9 mouse cellular contexts compared by ENCODE assay signal in genomic region chr10:63582608-63583007, GRCm38 (mm10).
DNase-seq lines count a peak whose midpoint lies in the region; ATAC-seq and TF ChIP-seq lines count a peak whose summit lies in the region.
"Had no signal": no experiment of that assay in that cellular context is flagged by ENCODE, and none has a peak within 500 bp of the region (broad histone marks: within the 10 kb centered on the region; RNA-seq: fewer than 3 reads in every experiment).

No protein-coding gene starts in this region.

- 15% methylated on average over 14 of the region's 14 CpGs for WGBS in forebrain, embryonic 11.5 days
- 7% methylated on average over 14 of the region's 14 CpGs for WGBS in heart, embryonic 16.5 days
- WGBS in liver, embryonic 14.5 days (ENCODE audit: insufficient replicate concordance), result 8% methylated on average over 14 of the region's 14 CpGs
- 13% methylated on average over 14 of the region's 14 CpGs for WGBS in neural tube, embryonic 13.5 days

- no peak overlapping the region for H3K4me3 ChIP-seq in E14TG2a.4 (replicated peaks; ENCODE audit: low read length)
- H3K4me3 ChIP-seq in forebrain, embryonic 11.5 days (ENCODE audit: low read depth, low read length), result no peak overlapping the region
- no peak overlapping the region for H3K4me3 ChIP-seq in heart, embryonic 16.5 days (ENCODE audit: low read length)
- H3K4me3 ChIP-seq in liver, embryonic 14.5 days (ENCODE audit: insufficient read depth in 1 of 2, low read depth in 2 of 2, low read length in 2 of 2), result no peak overlapping the region
- no peak overlapping the region for H3K4me3 ChIP-seq in neural tube, embryonic 13.5 days
- H3K4me3 ChIP-seq: heart, embryonic 13.5 days had no signal

- H3K9ac ChIP-seq in forebrain, embryonic 11.5 days (ENCODE audit: low read length), result no peak overlapping the region
- no peak overlapping the region for H3K9ac ChIP-seq in heart, embryonic 16.5 days (ENCODE audit: low read length)
- no peak overlapping the region for H3K9ac ChIP-seq in liver, embryonic 14.5 days (replicated peaks)
- no peak overlapping the region for H3K9ac ChIP-seq in neural tube, embryonic 13.5 days
- H3K9ac ChIP-seq: heart, embryonic 13.5 days had no signal

- peak; percentile 67 for TF ChIP-seq CTCF in E14TG2a.4 (conservative IDR thresholded peaks at IDR 0.05; ENCODE audit: low read length)
- TF ChIP-seq CTCF in liver, embryonic 14.5 days (IDR thresholded peaks at IDR 0.05; ENCODE audit: low read depth), result peak; percentile 90

- no peak overlapping the region for H3K27ac ChIP-seq in forebrain, embryonic 11.5 days (ENCODE audit: low read depth, low read length)
- H3K27ac ChIP-seq in heart, embryonic 16.5 days (ENCODE audit: low read length), result no peak overlapping the region
- H3K27ac ChIP-seq in liver, embryonic 14.5 days, result no peak overlapping the region
- no peak overlapping the region for H3K27ac ChIP-seq in neural tube, embryonic 13.5 days (replicated peaks)
- H3K27ac ChIP-seq: heart, embryonic 13.5 days had no signal

- peaks cover 13% of the 10 kb centered on the region for H3K27me3 ChIP-seq in E14TG2a.4 (ENCODE audit: insufficient read depth, low read length)
- no peaks in the 10 kb centered on the region for H3K27me3 ChIP-seq in forebrain, embryonic 11.5 days (ENCODE audit: control insufficient read depth, insufficient read depth, low read length)
- H3K27me3 ChIP-seq in heart, embryonic 16.5 days (ENCODE audit: control insufficient read depth, insufficient read depth, low read length), result no peaks in the 10 kb centered on the region
- H3K27me3 ChIP-seq in liver, embryonic 14.5 days (ENCODE audit: control insufficient read depth, insufficient read depth, low read length), result no peaks in the 10 kb centered on the region
- H3K27me3 ChIP-seq in neural tube, embryonic 13.5 days, result no peaks in the 10 kb centered on the region
- H3K27me3 ChIP-seq: heart, embryonic 13.5 days had no signal

- peak; percentile 85 for ATAC-seq in forebrain, embryonic 11.5 days (replicated peaks; ENCODE audit: low FRiP score)
- ATAC-seq in heart, embryonic 16.5 days (replicated peaks; ENCODE audit: extremely low read depth, insufficient read depth, low FRiP score), result peak; percentile 77
- ATAC-seq in liver, embryonic 14.5 days (ENCODE audit: insufficient read depth), result no peak
- ATAC-seq in neural tube, embryonic 13.5 days (ENCODE audit: low read depth), result peak; percentile 65

- H3K9me3 ChIP-seq in E14TG2a.4 (ENCODE audit: low read length), result no peaks in the 10 kb centered on the region
- H3K9me3 ChIP-seq in forebrain, embryonic 11.5 days (ENCODE audit: control insufficient read depth, low read length), result no peaks in the 10 kb centered on the region
- no peaks in the 10 kb centered on the region for H3K9me3 ChIP-seq in heart, embryonic 16.5 days (replicated peaks; ENCODE audit: control insufficient read depth, low read length)
- no peaks in the 10 kb centered on the region for H3K9me3 ChIP-seq in liver, embryonic 14.5 days (ENCODE audit: control insufficient read depth, low read length)
- H3K9me3 ChIP-seq in neural tube, embryonic 13.5 days, result no peaks in the 10 kb centered on the region
- H3K9me3 ChIP-seq: heart, embryonic 13.5 days had no signal

- peak; percentile 34 for DNase-seq in c-Kit-positive CD71-positive TER-119-negative erythroid progenitor cells, embryonic 14.5 days (ENCODE audit: low read depth)
- DNase-seq in forebrain, embryonic 11.5 days (ENCODE audit: low spot score), result peak; percentile 86
- peak; percentile 61 to 82 for DNase-seq in kidney, postnatal 25 days
- peak; percentile 19 to 24 (median 23) for DNase-seq in liver, embryonic 14.5 days (ENCODE audit: low read depth in 3 of 3, low spot score in 3 of 3)
- peak; percentile 55 for DNase-seq in telencephalon, adult 2 months (ENCODE audit: low read depth, low spot score)

- TF ChIP-seq EP300 in liver, embryonic 14.5 days (IDR thresholded peaks at IDR 0.05; ENCODE audit: low read depth), result no peak

- no peaks in the 10 kb centered on the region for H3K36me3 ChIP-seq in E14TG2a.4 (ENCODE audit: insufficient read depth, low read length)
- H3K36me3 ChIP-seq in forebrain, embryonic 11.5 days (ENCODE audit: control insufficient read depth, insufficient read depth, low read length), result no peaks in the 10 kb centered on the region
- peaks cover 15% of the 10 kb centered on the region for H3K36me3 ChIP-seq in heart, embryonic 16.5 days (ENCODE audit: control insufficient read depth, insufficient read depth)
- H3K36me3 ChIP-seq in liver, embryonic 14.5 days (replicated peaks; ENCODE audit: control insufficient read depth, insufficient read depth, low read depth), result no peaks in the 10 kb centered on the region
- no peaks in the 10 kb centered on the region for H3K36me3 ChIP-seq in neural tube, embryonic 13.5 days

- no peak overlapping the region for H3K4me2 ChIP-seq in forebrain, embryonic 11.5 days (ENCODE audit: low read depth, low read length, severe bottlenecking)
- no peak overlapping the region for H3K4me2 ChIP-seq in heart, embryonic 16.5 days (ENCODE audit: low read depth, low read length)
- H3K4me2 ChIP-seq in liver, embryonic 14.5 days (ENCODE audit: low read depth), result no peak overlapping the region
- 0 out of 2 replicates have a peak overlapping the region, but pooled peaks have one; percentile 22 for H3K4me2 ChIP-seq in neural tube, embryonic 13.5 days
- H3K4me2 ChIP-seq: heart, embryonic 13.5 days had no signal

- no peaks in the 10 kb centered on the region; the same call in 1 of the 2 replicates for H3K4me1 ChIP-seq in E14TG2a.4 (replicated peaks; ENCODE audit: low read depth, low read length)
- no peaks in the 10 kb centered on the region for H3K4me1 ChIP-seq in forebrain, embryonic 11.5 days (replicated peaks; ENCODE audit: control insufficient read depth, insufficient read depth, low read length)
- H3K4me1 ChIP-seq in heart, embryonic 16.5 days (ENCODE audit: control insufficient read depth, insufficient read depth, low read length), result no peaks in the 10 kb centered on the region; the same call in 1 of the 2 replicates
- no peaks in the 10 kb centered on the region for H3K4me1 ChIP-seq in liver, embryonic 14.5 days (replicated peaks; ENCODE audit: control insufficient read depth in 2 of 2, insufficient read depth in 2 of 2, low read length in 1 of 2)
- H3K4me1 ChIP-seq in neural tube, embryonic 13.5 days (replicated peaks), result no peaks in the 10 kb centered on the region

Comparison
In these comparisons a context has a peak if more than half of its experiments do, and no peak if none do; other contexts are left out.
1. DNase-seq: peak in every context shown above with its lines; median percentile 86 in forebrain, embryonic 11.5 days; 72 in kidney, postnatal 25 days; 55 in telencephalon, adult 2 months; 34 in c-Kit-positive CD71-positive TER-119-negative erythroid progenitor cells, embryonic 14.5 days; 23 in liver, embryonic 14.5 days.